22 mouse cellular contexts compared by ENCODE assay signal in the genomic region with DNA sequence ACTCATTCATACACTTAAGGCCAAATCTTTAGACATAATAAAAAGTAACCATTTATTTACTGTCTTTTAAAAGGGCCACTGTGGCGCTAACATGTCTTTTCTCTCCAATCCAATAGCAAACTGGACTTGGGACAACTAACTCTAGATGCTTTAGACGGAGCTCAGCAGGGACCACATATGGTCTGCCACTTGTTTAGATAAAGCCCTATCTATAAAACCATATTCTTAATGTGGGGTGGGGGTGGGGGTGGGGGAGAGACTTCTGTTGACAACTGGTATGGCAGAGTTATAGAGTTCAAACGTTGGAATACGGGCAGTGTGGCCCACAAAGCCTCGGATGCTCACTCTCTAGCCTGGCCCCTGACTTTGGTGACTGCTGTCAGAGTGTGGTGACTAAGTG. TPM values are rescaled to one million over a fixed set of nuclear protein-coding genes. Genes with fewer than 3 reads are reported as not detected.
DNase-seq lines count a peak whose midpoint lies in the region; ATAC-seq and TF ChIP-seq lines count a peak whose summit lies in the region.
"Had no signal": no experiment of that assay in that cellular context is flagged by ENCODE, and none has a peak within 500 bp of the region (broad histone marks: within the 10 kb centered on the region; RNA-seq: fewer than 3 reads in every experiment).

No protein-coding gene starts in this region.

- peak; percentile 14 for DNase-seq in MEL (ENCODE audit: low read depth, low spot score)
- DNase-seq in liver, embryonic 13.5 days: no peak
- DNase-seq in liver, postnatal 0 days: no peak
- DNase-seq in ovary, postnatal 36 days (ENCODE audit: low spot score): no peak
- no peak for DNase-seq in MN1 (ENCODE audit: low spot score)
- DNase-seq in thymus, adult 2 months: no peak
- DNase-seq: adrenal gland, adult 8-10 months; adrenal gland, postnatal 36 days; cerebellum, adult 11-12 months; cerebellum, adult 9-10 months; cerebellum, postnatal 25 days; forebrain, postnatal 0 days; gastrocnemius, postnatal 14 days; heart, postnatal 36 days had no signal

- whole genome bisulfite sequencing in liver, embryonic 13.5 days (ENCODE audit: insufficient replicate concordance): 25% methylated on average over 5 of the region's 5 CpGs
- WGBS in liver, postnatal 0 days (ENCODE audit: insufficient replicate concordance): 54% methylated on average over 5 of the region's 5 CpGs
- 90% methylated on average over 5 of the region's 5 CpGs for WGBS in thymus, adult 2 months

- H3K4me2 ChIP-seq in liver, embryonic 13.5 days: no peak overlapping the region
- no peak overlapping the region for H3K4me2 ChIP-seq in liver, postnatal 0 days (ENCODE audit: low read depth, low read length)
- H3K4me2 ChIP-seq: embryonic facial prominence, embryonic 13.5 days; forebrain, embryonic 12.5 days; heart, embryonic 13.5 days; hindbrain, embryonic 15.5 days had no signal

- TF ChIP-seq EP300 in MEL (IDR thresholded peaks at IDR 0.05; ENCODE audit: low read depth in 1 of 2, low read length in 2 of 2): no peak; a peak in 1 of 4 replicates
- no peak for TF ChIP-seq EP300 in liver, postnatal 0 days (IDR thresholded peaks at IDR 0.05; ENCODE audit: low read depth)

- no peak for TF ChIP-seq CTCF in MEL (IDR thresholded peaks at IDR 0.05 in 2 of 3, conservative IDR thresholded peaks at IDR 0.05 in 1 of 3; ENCODE audit: control insufficient read depth in 1 of 3, insufficient read depth in 1 of 3, low read depth in 2 of 3, low read length in 3 of 3, poor library complexity in 1 of 3, severe bottlenecking in 1 of 3)
- TF ChIP-seq CTCF in liver, postnatal 0 days (IDR thresholded peaks at IDR 0.05; ENCODE audit: low read depth): no peak
- no peak for TF ChIP-seq CTCF in thymus, adult 2 months (IDR thresholded peaks at IDR 0.05; ENCODE audit: borderline replicate concordance, control insufficient read depth, extremely low read depth, insufficient read depth, low read length, poor library complexity)

- no peak for TF ChIP-seq RAD21 in MEL (IDR thresholded peaks at IDR 0.05; ENCODE audit: low read depth, low read length)

- peak; percentile 68 for ATAC-seq in common myeloid progenitor, adult 5-6 weeks (replicated peaks; ENCODE audit: low read depth, poor library complexity, severe bottlenecking)
- ATAC-seq in liver, embryonic 13.5 days (ENCODE audit: low read depth): peak; percentile 74
- ATAC-seq in liver, postnatal 0 days: no peak; the same call in 1 of the 2 replicates
- ATAC-seq in granulocyte monocyte progenitor cell, adult 5-6 weeks (replicated peaks; ENCODE audit: poor library complexity, severe bottlenecking): no peak
- ATAC-seq: forebrain, postnatal 0 days had no signal

- H3K27ac ChIP-seq in MEL (ENCODE audit: control insufficient read depth, low read depth, low read length): no peak overlapping the region
- no peak overlapping the region for H3K27ac ChIP-seq in liver, embryonic 13.5 days
- 0 out of 2 replicates have a peak overlapping the region, but pooled peaks have one; percentile 12 for H3K27ac ChIP-seq in liver, postnatal 0 days (ENCODE audit: low read depth)
- H3K27ac ChIP-seq in thymus, adult 2 months (ENCODE audit: control insufficient read depth, insufficient read depth, low read length): no peak overlapping the region
- H3K27ac ChIP-seq: embryonic facial prominence, embryonic 13.5 days; forebrain, embryonic 12.5 days; heart, embryonic 13.5 days; hindbrain, embryonic 15.5 days had no signal

- TF ChIP-seq POLR2A in MEL (IDR thresholded peaks at IDR 0.05; ENCODE audit: control insufficient read depth in 1 of 2, insufficient read depth in 1 of 2, low read depth in 1 of 2, low read length in 2 of 2, poor library complexity in 1 of 2): no peak
- TF ChIP-seq POLR2A in thymus, adult 2 months (IDR thresholded peaks at IDR 0.05; ENCODE audit: control insufficient read depth, extremely low read depth, insufficient read depth, low read length, poor library complexity): no peak

- H3K27me3 ChIP-seq in MEL (ENCODE audit: control insufficient read depth in 1 of 2, insufficient read depth in 2 of 2, low read length in 2 of 2): peaks cover 0 to 2% of the 10 kb centered on the region in 2 experiments; a peak in 1 of 4 replicates
- H3K27me3 ChIP-seq in liver, embryonic 13.5 days: no peaks in the 10 kb centered on the region
- H3K27me3 ChIP-seq in liver, postnatal 0 days (ENCODE audit: insufficient read depth, low read length): no peaks in the 10 kb centered on the region
- H3K27me3 ChIP-seq in thymus, adult 2 months (ENCODE audit: control insufficient read depth, insufficient read depth, low read length): no peaks in the 10 kb centered on the region
- H3K27me3 ChIP-seq: embryonic facial prominence, embryonic 13.5 days; forebrain, embryonic 12.5 days; hindbrain, embryonic 15.5 days had no signal

- no peak overlapping the region for H3K4me3 ChIP-seq in MEL (ENCODE audit: control insufficient read depth in 1 of 2, insufficient read depth in 1 of 2, low read depth in 2 of 2, low read length in 2 of 2)
- no peak overlapping the region for H3K4me3 ChIP-seq in liver, embryonic 13.5 days (replicated peaks)
- no peak overlapping the region for H3K4me3 ChIP-seq in liver, postnatal 0 days (ENCODE audit: low read depth, low read length)
- no peak overlapping the region for H3K4me3 ChIP-seq in thymus, adult 2 months (ENCODE audit: control insufficient read depth, insufficient read depth, low read length)
- H3K4me3 ChIP-seq: embryonic facial prominence, embryonic 13.5 days; forebrain, embryonic 12.5 days; heart, embryonic 13.5 days; hindbrain, embryonic 15.5 days had no signal

- no peaks in the 10 kb centered on the region for H3K9me3 ChIP-seq in MEL (replicated peaks; ENCODE audit: insufficient read depth, low read length)
- H3K9me3 ChIP-seq in liver, embryonic 13.5 days (replicated peaks): no peaks in the 10 kb centered on the region
- H3K9me3 ChIP-seq in liver, postnatal 0 days (ENCODE audit: low read length): no peaks in the 10 kb centered on the region
- H3K9me3 ChIP-seq: forebrain, embryonic 12.5 days had no signal

- no peak overlapping the region for H3K9ac ChIP-seq in MEL (ENCODE audit: control insufficient read depth, low read depth, low read length, poor library complexity, severe bottlenecking)
- H3K9ac ChIP-seq in liver, embryonic 13.5 days: no peak overlapping the region
- no peak overlapping the region for H3K9ac ChIP-seq in liver, postnatal 0 days (replicated peaks)
- H3K9ac ChIP-seq: embryonic facial prominence, embryonic 13.5 days; forebrain, embryonic 12.5 days; forebrain, postnatal 0 days; heart, embryonic 13.5 days; hindbrain, embryonic 15.5 days had no signal

- H3K79me2 ChIP-seq in MEL (ENCODE audit: control insufficient read depth, insufficient read depth, low read length, poor library complexity): no peaks in the 10 kb centered on the region

- no peaks in the 10 kb centered on the region for H3K36me3 ChIP-seq in MEL (ENCODE audit: control insufficient read depth in 1 of 2, insufficient read depth in 2 of 2, low read length in 2 of 2)
- H3K36me3 ChIP-seq in liver, embryonic 13.5 days: peaks cover 9% of the 10 kb centered on the region
- H3K36me3 ChIP-seq in liver, postnatal 0 days (replicated peaks; ENCODE audit: insufficient read depth, low read length): peaks cover 20% of the 10 kb centered on the region
- no peaks in the 10 kb centered on the region for H3K36me3 ChIP-seq in thymus, adult 2 months (ENCODE audit: control insufficient read depth, insufficient read depth, low read length)
- H3K36me3 ChIP-seq: forebrain, embryonic 12.5 days; hindbrain, embryonic 15.5 days had no signal

- H3K4me1 ChIP-seq in MEL (ENCODE audit: control insufficient read depth in 1 of 2, insufficient read depth in 2 of 2, low read length in 2 of 2): peaks cover 0 to 3% of the 10 kb centered on the region in 2 experiments; a peak in 2 of 4 replicates
- H3K4me1 ChIP-seq in liver, embryonic 13.5 days (replicated peaks): peaks cover 20% of the 10 kb centered on the region
- 0 out of 2 replicates have a peak, but pooled peaks cover 2% of the 10 kb centered on the region for H3K4me1 ChIP-seq in liver, postnatal 0 days (ENCODE audit: insufficient read depth)
- H3K4me1 ChIP-seq in thymus, adult 2 months (replicated peaks; ENCODE audit: control insufficient read depth, insufficient read depth, low read length): no peaks in the 10 kb centered on the region

TF ChIP-seq in MEL, 35 proteins besides CTCF, POLR2A, EP300 and RAD21:
- TF ChIP-seq TCF12 (IDR thresholded peaks at IDR 0.05; ENCODE audit: low read depth, low read length): peak; percentile 35; the same call in 1 of the 2 replicates
- no peak for TF ChIP-seq TAL1 (IDR thresholded peaks at IDR 0.05; ENCODE audit: low read length)
- TF ChIP-seq POLR2AphosphoS5 (IDR thresholded peaks at IDR 0.05; ENCODE audit: borderline replicate concordance, low read depth, low read length): no peak

RNA-seq across cellular contexts. Expression of a gene that starts 27.6 kb away (rescaled TPM):
- total RNA-seq in MEL (2012; rRNA removed): not detected in 2 replicates
- polyA plus RNA-seq in MEL (2012; ENCODE audit: insufficient read depth in 1 of 2, insufficient read length in 2 of 2, low read depth in 1 of 2, low replicate concordance in 2 of 2, missing spikeins in 1 of 2): under 1 TPM in 1 of 2 experiments, not detected in 1; 0.22 TPM
- total RNA-seq in common myeloid progenitor, adult 5-6 weeks (2017): 0.41 TPM in 1 of 2 replicates, not detected in the other
- not detected in 2 replicates for polyA plus RNA-seq in liver, embryonic 13.5 days (2015; fragmentation: Nextera tagmentation; extraction: Ambion mirVana)
- polyA plus RNA-seq in liver, postnatal 0 days (2015; fragmentation: Nextera tagmentation; extraction: Ambion mirVana): 0.20 TPM in 1 of 2 replicates, not detected in the other
- polyA plus RNA-seq in thymus, adult 2 months (2012; rRNA removed): 0.08 and 0.35 TPM in 2 replicates
- total RNA-seq in granulocyte monocyte progenitor cell, adult 5-6 weeks (2014; fragmentation: Nextera tagmentation): not detected in 2 replicates
- not detected in 2 replicates for total RNA-seq in granulocyte monocyte progenitor cell, adult 5-6 weeks (2017)
- total RNA-seq: forebrain, postnatal 0 days; gastrocnemius, adult 18-20 months; heart, postnatal 36 days had no signal
- polyA plus RNA-seq: C2C12; embryonic facial prominence, embryonic 13.5 days; forebrain, postnatal 0 days; heart, embryonic 13.5 days; hindbrain, embryonic 15.5 days had no signal

Comparison
In these comparisons a context has a peak if more than half of its experiments do, and no peak if none do; other contexts are left out.
1. ATAC-seq: peak in common myeloid progenitor, adult 5-6 weeks (single experiment) and liver, embryonic 13.5 days (single experiment); none in liver, postnatal 0 days (single experiment) and granulocyte monocyte progenitor cell, adult 5-6 weeks (single experiment).